Mouse (Mus musculus): ENCODE measurements around the gene Ccer2.

DNA sequence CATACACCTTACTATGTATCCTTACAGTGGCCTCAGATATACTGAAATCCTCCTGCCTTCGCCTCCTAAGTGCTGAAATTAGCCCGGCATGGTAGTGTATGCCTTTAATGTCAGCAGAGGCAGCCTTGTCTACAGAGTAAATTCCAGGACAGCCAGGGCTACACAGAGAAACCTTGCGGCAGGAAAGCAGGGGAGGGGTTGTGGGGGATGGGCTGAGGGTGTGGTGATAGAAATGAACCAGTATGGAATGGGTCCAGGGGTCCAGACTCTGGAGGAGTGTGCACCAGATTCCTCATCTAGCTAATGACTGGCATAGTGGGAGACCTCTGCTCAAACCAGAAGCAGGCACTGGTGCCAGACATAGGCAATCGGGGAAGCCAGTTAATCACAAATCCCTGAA is 36.8 kb upstream of the Ccer2 start:
- TF ChIP-seq POLR2A (IDR thresholded peaks at IDR 0.05; ENCODE audit: borderline replicate concordance, extremely low read depth, low read depth, low read length) (no peak), CTCF (IDR thresholded peaks at IDR 0.05; ENCODE audit: insufficient read depth, low read length) (no peak)

Data from lung, adult 2 months (tissue).